In genomic region chr19:47137771-47138421, GRCm38 (mm10) we compare ENCODE assay signal across 8 mouse cellular contexts. TPM values are rescaled to one million over a fixed set of nuclear protein-coding genes. Genes with fewer than 3 reads are reported as not detected.
A peak's percentile ranks its signal among the peaks of the same experiment; 100 is the strongest.
DNase-seq lines count a peak whose midpoint lies in the region; ATAC-seq and TF ChIP-seq lines count a peak whose summit lies in the region.

TSS of gene Calhm2 (minus strand) at chr19:47138294.

- peaks cover 0 to 18% of the 10 kb centered on the region in 2 experiments; a peak in 2 of 4 replicates for H3K36me3 ChIP-seq in MEL (ENCODE audit: control insufficient read depth in 1 of 2, insufficient read depth in 2 of 2, low read length in 2 of 2)
- peaks cover 18% of the 10 kb centered on the region for H3K36me3 ChIP-seq in embryonic facial prominence, embryonic 14.5 days (ENCODE audit: control insufficient read depth, insufficient read depth, low read length)
- H3K36me3 ChIP-seq in heart, embryonic 14.5 days (ENCODE audit: control insufficient read depth, insufficient read depth, low read length): peaks cover 22% of the 10 kb centered on the region
- peaks cover 15% of the 10 kb centered on the region for H3K36me3 ChIP-seq in lung, embryonic 14.5 days (ENCODE audit: insufficient read depth)

- DNase-seq in 3134 (ENCODE audit: extremely low read depth, insufficient read length, low spot score) (peak; percentile 76), MEL (ENCODE audit: low read depth, low spot score) (peak; percentile 82)
- peak; percentile 64 for DNase-seq in embryonic facial prominence, embryonic 14.5 days (ENCODE audit: low spot score)
- DNase-seq in kidney, postnatal 36 days: peak; percentile 51 to 72
- peak; percentile 82 for DNase-seq in lung, embryonic 14.5 days
- peak; percentile 62 for DNase-seq in thymus, postnatal 25 days

- peak within 1 kb of the TSS; percentile 95 for H3K9ac ChIP-seq in MEL (ENCODE audit: control insufficient read depth, low read depth, low read length, poor library complexity, severe bottlenecking)
- H3K9ac ChIP-seq in embryonic facial prominence, embryonic 14.5 days (ENCODE audit: low read depth, low read length): peak within 1 kb of the TSS; percentile 69
- peak within 1 kb of the TSS; percentile 79 for H3K9ac ChIP-seq in heart, embryonic 14.5 days (ENCODE audit: low read length)
- peak within 1 kb of the TSS; percentile 69 for H3K9ac ChIP-seq in lung, embryonic 14.5 days

- ATAC-seq in embryonic facial prominence, embryonic 14.5 days (ENCODE audit: low read depth): peak; percentile 72
- peak; percentile 62 for ATAC-seq in heart, embryonic 14.5 days (ENCODE audit: insufficient number of reproducible peaks, insufficient read depth, low FRiP score, low read depth)
- ATAC-seq in lung, embryonic 14.5 days (ENCODE audit: insufficient read depth): peak; percentile 84
- ATAC-seq in neutrophil, adult 5-6 weeks (ENCODE audit: extremely low read depth, insufficient number of reproducible peaks, low FRiP score, poor library complexity, severe bottlenecking): peak; percentile 47

- peaks cover 6% of the 10 kb centered on the region; the same call in 1 of the 2 replicates for H3K79me2 ChIP-seq in MEL (ENCODE audit: control insufficient read depth, insufficient read depth, low read length, poor library complexity)

- H3K4me2 ChIP-seq in embryonic facial prominence, embryonic 14.5 days (ENCODE audit: low read depth, low read length): peak within 1 kb of the TSS; percentile 68
- H3K4me2 ChIP-seq in heart, embryonic 14.5 days (ENCODE audit: low read length): peak within 1 kb of the TSS; percentile 82
- peak within 1 kb of the TSS; percentile 70 for H3K4me2 ChIP-seq in lung, embryonic 14.5 days

- no peaks in the 10 kb centered on the region; a peak in 1 of 4 replicates for H3K27me3 ChIP-seq in MEL (ENCODE audit: control insufficient read depth in 1 of 2, insufficient read depth in 2 of 2, low read length in 2 of 2)
- H3K27me3 ChIP-seq in embryonic facial prominence, embryonic 14.5 days (replicated peaks; ENCODE audit: control insufficient read depth, insufficient read depth, low read length): no peaks in the 10 kb centered on the region
- no peaks in the 10 kb centered on the region for H3K27me3 ChIP-seq in heart, embryonic 14.5 days (ENCODE audit: control insufficient read depth, insufficient read depth, low read length)
- H3K27me3 ChIP-seq in lung, embryonic 14.5 days (ENCODE audit: insufficient read depth, low read length): no peaks in the 10 kb centered on the region

- no peak for TF ChIP-seq CTCF in MEL (IDR thresholded peaks at IDR 0.05 in 2 of 3, conservative IDR thresholded peaks at IDR 0.05 in 1 of 3; ENCODE audit: control insufficient read depth in 1 of 3, insufficient read depth in 1 of 3, low read depth in 2 of 3, low read length in 3 of 3, poor library complexity in 1 of 3, severe bottlenecking in 1 of 3)
- TF ChIP-seq CTCF in lung, embryonic 14.5 days (IDR thresholded peaks at IDR 0.05; ENCODE audit: low read depth): no peak

- H3K4me3 ChIP-seq in MEL (ENCODE audit: control insufficient read depth in 1 of 2, insufficient read depth in 1 of 2, low read depth in 2 of 2, low read length in 2 of 2): peak within 1 kb of the TSS; percentile 88 to 89
- peak within 1 kb of the TSS; percentile 42 for H3K4me3 ChIP-seq in embryonic facial prominence, embryonic 14.5 days (ENCODE audit: low read depth, low read length)
- peak within 1 kb of the TSS; percentile 40 to 50 for H3K4me3 ChIP-seq in heart, embryonic 14.5 days (ENCODE audit: control insufficient read depth in 1 of 2, insufficient read depth in 1 of 2, low read depth in 1 of 2, low read length in 2 of 2)
- peak within 1 kb of the TSS; percentile 49 for H3K4me3 ChIP-seq in lung, embryonic 14.5 days (ENCODE audit: low read depth, low read length)

- H3K4me1 ChIP-seq in MEL (ENCODE audit: control insufficient read depth in 1 of 2, insufficient read depth in 2 of 2, low read length in 2 of 2): peaks cover 5 to 33% of the 10 kb centered on the region in 2 experiments
- peaks cover 15% of the 10 kb centered on the region; the same call in 1 of the 2 replicates for H3K4me1 ChIP-seq in embryonic facial prominence, embryonic 14.5 days (ENCODE audit: control insufficient read depth, insufficient read depth, low read length)
- H3K4me1 ChIP-seq in heart, embryonic 14.5 days (ENCODE audit: control insufficient read depth in 2 of 2, insufficient read depth in 2 of 2, low read length in 2 of 2): peaks cover 13 to 26% of the 10 kb centered on the region in 2 experiments
- H3K4me1 ChIP-seq in lung, embryonic 14.5 days (ENCODE audit: insufficient read depth): peaks cover 11% of the 10 kb centered on the region; the same call in 1 of the 2 replicates

- peak; percentile 54 to 58 for TF ChIP-seq POLR2A in MEL (IDR thresholded peaks at IDR 0.05; ENCODE audit: control insufficient read depth in 1 of 2, insufficient read depth in 1 of 2, low read depth in 1 of 2, low read length in 2 of 2, poor library complexity in 1 of 2)

- no peak for TF ChIP-seq EP300 in MEL (IDR thresholded peaks at IDR 0.05; ENCODE audit: low read depth in 1 of 2, low read length in 2 of 2)

- no peaks in the 10 kb centered on the region for H3K9me3 ChIP-seq in MEL (replicated peaks; ENCODE audit: insufficient read depth, low read length)
- no peaks in the 10 kb centered on the region for H3K9me3 ChIP-seq in embryonic facial prominence, embryonic 14.5 days (ENCODE audit: control insufficient read depth, low read length)
- no peaks in the 10 kb centered on the region for H3K9me3 ChIP-seq in heart, embryonic 14.5 days (ENCODE audit: control insufficient read depth, low read length)
- H3K9me3 ChIP-seq in lung, embryonic 14.5 days (ENCODE audit: low read depth, low read length): no peaks in the 10 kb centered on the region

- no peak for TF ChIP-seq RAD21 in MEL (IDR thresholded peaks at IDR 0.05; ENCODE audit: low read depth, low read length)

- WGBS in embryonic facial prominence, embryonic 14.5 days: 2% methylated on average over 25 of the region's 28 CpGs
- WGBS in heart, embryonic 14.5 days: 2% methylated on average over 28 of the region's 28 CpGs
- WGBS in lung, embryonic 14.5 days: 2% methylated on average over 28 of the region's 28 CpGs

- peak within 1 kb of the TSS; percentile 80 for H3K27ac ChIP-seq in MEL (ENCODE audit: control insufficient read depth, low read depth, low read length)
- H3K27ac ChIP-seq in embryonic facial prominence, embryonic 14.5 days (replicated peaks; ENCODE audit: low read depth, low read length): peak within 1 kb of the TSS; percentile 90
- peak within 1 kb of the TSS; percentile 79 to 87 for H3K27ac ChIP-seq in heart, embryonic 14.5 days (replicated peaks in 1 of 2; ENCODE audit: control insufficient read depth in 1 of 2, insufficient read depth in 1 of 2, low read depth in 2 of 2, low read length in 2 of 2)
- H3K27ac ChIP-seq in lung, embryonic 14.5 days (ENCODE audit: low read depth): peak within 1 kb of the TSS; percentile 91

TF ChIP-seq in MEL, 35 proteins besides CTCF, POLR2A, EP300 and RAD21 (continues in another document):
- TF ChIP-seq CHD1 (IDR thresholded peaks at IDR 0.05; ENCODE audit: low read depth, low read length): peak; percentile 19; the same call in 1 of the 2 replicates
- peak; percentile 51; the same call in 1 of the 2 replicates for TF ChIP-seq ELF1 (IDR thresholded peaks at IDR 0.05; ENCODE audit: low read depth, low read length)
- TF ChIP-seq NELFE (IDR thresholded peaks at IDR 0.05; ENCODE audit: low read depth, low read length): peak; percentile 69
- 0 out of 2 replicates have a peak, but pooled peaks have one; percentile 12 for TF ChIP-seq MXI1 (IDR thresholded peaks at IDR 0.05; ENCODE audit: low read depth, low read length)
- TF ChIP-seq MYC (IDR thresholded peaks at IDR 0.05; ENCODE audit: low read depth, low read length): no peak
- TF ChIP-seq UBTF (IDR thresholded peaks at IDR 0.05; ENCODE audit: borderline replicate concordance, insufficient read depth, low read depth, low read length): peak; percentile 40; the same call in 1 of the 2 replicates
- peak; percentile 37; the same call in 1 of the 2 replicates for TF ChIP-seq ETS1 (IDR thresholded peaks at IDR 0.05; ENCODE audit: low read depth, low read length)
- no peak for TF ChIP-seq TAL1 (IDR thresholded peaks at IDR 0.05; ENCODE audit: low read length)
- TF ChIP-seq RCOR1 (IDR thresholded peaks at IDR 0.05; ENCODE audit: low read depth, low read length): no peak; the same call in 1 of the 2 replicates
- TF ChIP-seq MAZ (IDR thresholded peaks at IDR 0.05; ENCODE audit: low read depth, low read length): 0 out of 2 replicates have a peak, but pooled peaks have one; percentile 47
- no peak for TF ChIP-seq CHD2 (IDR thresholded peaks at IDR 0.05; ENCODE audit: low read length)
- no peak for TF ChIP-seq ZMIZ1 (IDR thresholded peaks at IDR 0.05; ENCODE audit: low read depth, low read length)
- TF ChIP-seq POLR2AphosphoS5 (IDR thresholded peaks at IDR 0.05; ENCODE audit: borderline replicate concordance, low read depth, low read length): no peak
- no peak for TF ChIP-seq E2F4 (IDR thresholded peaks at IDR 0.05; ENCODE audit: borderline replicate concordance, low read depth, low read length)
- TF ChIP-seq HCFC1 (IDR thresholded peaks at IDR 0.05; ENCODE audit: low read depth, low read length): peak; percentile 46; the same call in 1 of the 2 replicates
- TF ChIP-seq MAX (IDR thresholded peaks at IDR 0.05; ENCODE audit: low read length): no peak
- TF ChIP-seq USF2 (IDR thresholded peaks at IDR 0.05; ENCODE audit: borderline replicate concordance in 1 of 2, insufficient read depth in 1 of 2, low read depth in 1 of 2, low read length in 2 of 2): no peak
- no peak for TF ChIP-seq ZNF384 (IDR thresholded peaks at IDR 0.05; ENCODE audit: low read depth, low read length)
- no peak for TF ChIP-seq MAFK (IDR thresholded peaks at IDR 0.05; ENCODE audit: borderline replicate concordance, low read depth, low read length)
- 0 out of 2 replicates have a peak, but pooled peaks have one; percentile 51 for TF ChIP-seq TBP (IDR thresholded peaks at IDR 0.05; ENCODE audit: low read depth, low read length)
- 0 out of 2 replicates have a peak, but pooled peaks have one; percentile 1 for TF ChIP-seq GATA1 (IDR thresholded peaks at IDR 0.05; ENCODE audit: low read depth, low read length)
- TF ChIP-seq NRF1 (IDR thresholded peaks at IDR 0.05; ENCODE audit: insufficient read depth, low read depth, low read length, poor library complexity, severe bottlenecking): no peak

RNA-seq across cellular contexts. Expression of gene Calhm2, which starts in this region (rescaled TPM):
- 8.5 and 11.1 TPM in 2 replicates for total RNA-seq in MEL (2012; rRNA removed)
- polyA plus RNA-seq in MEL (2012; ENCODE audit: insufficient read depth in 1 of 2, insufficient read length in 2 of 2, low read depth in 1 of 2, low replicate concordance in 2 of 2, missing spikeins in 1 of 2): 10 to 100 TPM in 1 of 2 experiments, not detected in 1; 11.2 TPM
- polyA plus RNA-seq in embryonic facial prominence, embryonic 14.5 days (2014; fragmentation: Nextera tagmentation; extraction: Ambion mirVana): 4.3 and 4.9 TPM in 2 replicates
- polyA plus RNA-seq in heart, embryonic 14.5 days (2014; fragmentation: Nextera tagmentation; extraction: Ambion mirVana): 1.7 and 2.4 TPM in 2 replicates
- polyA plus RNA-seq in lung, embryonic 14.5 days (2014; fragmentation: Nextera tagmentation; extraction: Ambion mirVana): 2.4 and 2.6 TPM in 2 replicates
- total RNA-seq in neutrophil, adult 5-6 weeks (2017): 46.8 and 51.0 TPM in 2 replicates

Comparison
In these comparisons a context has a peak if more than half of its experiments do, and no peak if none do; other contexts are left out.
1. Peak in every context shown above with its lines: DNase-seq, ATAC-seq, H3K4me3 ChIP-seq and H3K27ac ChIP-seq.